Mouse (Mus musculus) mouse trophoblast stem cell (cell line): ENCODE measurements around the gene Tbca.

Source experiments
- in situ Hi-C, 2 experiments: fragments of 300-500 bp; cut with MseI, MboI; formaldehyde crosslinking; loops; 2 replicates in 1 of 2; 3 replicates in 1 of 2; pipeline ENCODE4 v1.15.1; 2025

Gene Tbca

GRCm38 (mm10) chr13:94847870-94848269 lies 59.2 kb downstream of the Tbca start:
- in situ Hi-C loops: no loop called here

- in situ Hi-C loops: no loop called here
These were observed 60.6 kb downstream of the Tbca start for GRCm38 (mm10) chr13:94849351-94849750.

- in situ Hi-C loops: no loop called here
These were observed 69.4 kb downstream of the Tbca start for GRCm38 (mm10) chr13:94858016-94858575.

- in situ Hi-C loops: no loop called here
These were observed 70.5 kb downstream of the Tbca start for GRCm38 (mm10) chr13:94859256-94859655.

- in situ Hi-C loops: no loop called here
These were observed 74.0 kb downstream of the Tbca start for GRCm38 (mm10) chr13:94862491-94863230.

GRCm38 (mm10) chr13:94866906-94867305 lies 78.2 kb downstream of the Tbca start:
- in situ Hi-C loops: no loop called here

GRCm38 (mm10) chr13:94867772-94868171 lies 79.1 kb downstream of the Tbca start:
- in situ Hi-C loops: no loop called here

- in situ Hi-C loops: no loop called here
These were observed 79.8 kb downstream of the Tbca start for GRCm38 (mm10) chr13:94868478-94868950.

GRCm38 (mm10) chr13:94869541-94869940 lies 80.8 kb downstream of the Tbca start:
- in situ Hi-C loops: no loop called here

GRCm38 (mm10) chr13:94870071-94870460 lies 81.4 kb downstream of the Tbca start:
- in situ Hi-C loops: no loop called here

GRCm38 (mm10) chr13:94870461-94871186 lies 81.9 kb downstream of the Tbca start:
- in situ Hi-C loops: no loop called here

GRCm38 (mm10) chr13:94871806-94872320 lies 83.2 kb downstream of the Tbca start:
- in situ Hi-C loops: no loop called here

- in situ Hi-C loops: no loop called here
These were observed 83.7 kb downstream of the Tbca start for GRCm38 (mm10) chr13:94872439-94872838.

- in situ Hi-C loops: no loop called here
These were observed 84.7 kb downstream of the Tbca start for GRCm38 (mm10) chr13:94873111-94874038.

GRCm38 (mm10) chr13:94874039-94874425 lies 85.3 kb downstream of the Tbca start:
- in situ Hi-C loops: no loop called here

- in situ Hi-C loops: no loop called here
These were observed 86.1 kb downstream of the Tbca start for GRCm38 (mm10) chr13:94874656-94875395.

- in situ Hi-C loops: no loop called here
These were observed 86.7 kb downstream of the Tbca start, which contains the start of gene Otp for GRCm38 (mm10) chr13:94875396-94875880. Otp (plus strand) TSS chr13:94875602.

GRCm38 (mm10) chr13:94876286-94877210 lies 87.8 kb downstream of the Tbca start:
- in situ Hi-C loops: no loop called here

- in situ Hi-C loops: no loop called here
These were observed 88.5 kb downstream of the Tbca start for GRCm38 (mm10) chr13:94877211-94877590.
